Mouse (Mus musculus): ENCODE results near the gene Map3k4. TPM values are rescaled to one million over a fixed set of nuclear protein-coding genes. Genes with fewer than 3 reads are reported as not detected.
A peak's percentile ranks its signal among the peaks of the same experiment; 100 is the strongest.
"Not testable (repeated sequence)": the region's sequence is repeated elsewhere in the genome, so short reads cannot be mapped to it uniquely, and the experiment has no call there.

Map3k4 gene
- total and polyA plus RNA-seq, 2 experiments from 2014 or later, result 36.2 to 52.2 TPM

DNA sequence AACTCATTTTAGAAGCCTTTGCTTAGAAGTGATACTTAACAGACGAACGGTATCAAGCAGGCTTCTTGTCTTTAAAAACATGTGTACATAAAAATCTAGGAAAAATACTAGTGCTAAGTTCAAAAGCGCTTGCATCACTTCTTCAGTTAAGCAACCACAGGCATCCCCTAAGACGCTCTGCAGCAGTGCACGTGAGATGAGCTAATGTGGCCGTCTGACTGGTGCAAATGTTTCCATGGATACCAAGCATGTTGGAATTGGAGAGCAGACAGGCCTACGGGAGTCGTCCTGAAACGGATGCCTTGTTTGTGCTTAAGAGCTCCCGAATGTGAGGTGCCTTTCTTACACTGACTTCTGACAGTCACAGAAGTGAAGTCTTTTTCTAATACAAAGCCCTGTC lies 27.9 kb downstream of the Map3k4 start:
- no peak overlapping the region for H3K9ac ChIP-seq (replicated peaks; ENCODE audit: low read length)
- no peak for TF ChIP-seq CTCF (IDR thresholded peaks at IDR 0.05; ENCODE audit: low read depth)
- H3K27ac ChIP-seq, result peak overlapping the region; percentile 62; the same call in 1 of the 2 replicates
- no peaks in the 10 kb centered on the region for H3K27me3 ChIP-seq (ENCODE audit: insufficient read depth, low read length)
- H3K4me1 ChIP-seq (ENCODE audit: insufficient read depth, low read length), result peaks cover 17% of the 10 kb centered on the region
- no peaks in the 10 kb centered on the region for H3K36me3 ChIP-seq (ENCODE audit: insufficient read depth, low read length)
- no peaks in the 10 kb centered on the region for H3K9me3 ChIP-seq (ENCODE audit: low read length)
- H3K4me2 ChIP-seq (ENCODE audit: low read depth, low read length), result 0 out of 2 replicates have a peak overlapping the region, but pooled peaks have one; percentile 13
- DNase-seq (ENCODE audit: low spot score) (peak; percentile 90), ATAC-seq (peak; percentile 96)
- 20% methylated on average over 10 of the region's 10 CpGs for WGBS
- H3K4me3 ChIP-seq (ENCODE audit: low read length), result no peak overlapping the region

DNA sequence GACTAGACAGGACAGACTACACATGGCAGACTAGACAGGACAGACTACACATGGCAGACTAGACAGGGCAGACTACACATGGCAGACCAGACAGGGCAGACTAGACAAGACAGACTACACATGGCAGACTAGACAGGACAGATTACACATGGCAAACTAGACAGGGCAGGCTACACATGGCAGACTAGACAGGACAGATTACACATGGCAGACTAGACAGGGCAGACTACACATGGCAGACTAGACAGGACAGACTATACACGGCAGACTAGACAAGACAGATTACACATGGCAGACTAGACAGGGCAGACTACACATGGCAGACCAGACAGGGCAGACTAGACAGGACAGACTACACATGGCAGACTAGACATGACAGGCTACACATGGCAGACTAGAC lies 28.8 kb downstream of the Map3k4 start:
- not testable (repeated sequence) for H3K27ac ChIP-seq; H3K9ac ChIP-seq (replicated peaks; ENCODE audit: low read length); ATAC-seq; H3K27me3 ChIP-seq (ENCODE audit: insufficient read depth, low read length); H3K4me3 ChIP-seq (ENCODE audit: low read length); H3K4me2 ChIP-seq (ENCODE audit: low read depth, low read length); DNase-seq (ENCODE audit: low spot score); H3K36me3 ChIP-seq (ENCODE audit: insufficient read depth, low read length); H3K9me3 ChIP-seq (ENCODE audit: low read length)
- 65% methylated on average over 1 of the region's 1 CpGs for WGBS
- H3K4me1 ChIP-seq (ENCODE audit: insufficient read depth, low read length), result peaks cover 17% of the 10 kb centered on the region

DNA sequence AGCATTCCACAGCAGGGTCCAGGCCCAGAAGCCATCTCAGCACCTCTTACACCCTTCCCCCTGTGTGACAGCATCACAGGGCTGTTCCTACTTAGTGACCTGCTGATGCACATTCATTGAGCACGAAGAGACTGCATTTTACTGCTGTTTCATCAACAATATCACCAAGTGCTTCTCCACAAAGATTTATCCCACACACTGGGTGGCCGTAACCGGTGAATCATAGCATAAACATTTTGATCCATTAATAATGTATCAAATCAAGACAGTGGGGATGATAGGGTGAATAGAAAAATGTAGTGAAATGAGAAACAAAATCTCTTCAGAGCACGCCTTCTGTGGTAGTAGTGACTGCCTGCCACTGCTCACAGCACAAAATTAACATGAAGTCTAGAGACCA lies 29.7 kb downstream of the Map3k4 start:
- Histone ChIP-seq H3K9me3 (ENCODE audit: low read length) (no peaks in the 10 kb centered on the region), H3K4me3 (ENCODE audit: low read length) (no peak overlapping the region), H3K4me2 (ENCODE audit: low read depth, low read length) (no peak overlapping the region), H3K4me1 (ENCODE audit: insufficient read depth, low read length) (peaks cover 17% of the 10 kb centered on the region), H3K36me3 (ENCODE audit: insufficient read depth, low read length) (no peaks in the 10 kb centered on the region), H3K27me3 (ENCODE audit: insufficient read depth, low read length) (no peaks in the 10 kb centered on the region), H3K9ac (replicated peaks; ENCODE audit: low read length) (no peak overlapping the region), H3K27ac (no peak overlapping the region)
- DNase-seq (ENCODE audit: low spot score), result no peak
- TF ChIP-seq CTCF (IDR thresholded peaks at IDR 0.05; ENCODE audit: low read depth), result no peak
- no peak for ATAC-seq
- 79% methylated on average over 4 of the region's 4 CpGs for WGBS

DNA sequence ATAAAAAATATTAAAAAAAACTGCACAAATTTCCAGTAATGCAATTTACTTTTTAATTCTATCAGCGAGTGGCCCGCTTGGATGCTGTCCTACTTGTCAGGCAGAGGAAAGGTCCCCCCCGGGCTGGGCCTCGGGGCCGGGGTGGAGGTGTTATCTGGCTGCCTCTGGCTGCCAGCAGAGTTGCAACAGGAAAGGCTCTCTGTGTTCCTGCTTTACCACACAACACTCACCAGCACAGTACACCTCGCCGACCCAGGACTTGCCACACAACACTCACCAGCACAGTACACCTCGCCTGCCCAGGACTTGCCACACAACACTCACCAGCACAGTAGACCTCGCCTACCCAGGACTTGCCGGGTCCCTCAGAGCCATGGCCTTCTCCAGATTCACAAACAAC lies 38.8 kb downstream of the Map3k4 start:
- Histone ChIP-seq H3K4me3 (ENCODE audit: low read length) (no peak overlapping the region), H3K4me2 (ENCODE audit: low read depth, low read length) (no peak overlapping the region), H3K4me1 (ENCODE audit: insufficient read depth, low read length) (no peaks in the 10 kb centered on the region), H3K27me3 (ENCODE audit: insufficient read depth, low read length) (no peaks in the 10 kb centered on the region), H3K36me3 (ENCODE audit: insufficient read depth, low read length) (peaks cover 4% of the 10 kb centered on the region; the same call in 1 of the 2 replicates), H3K9me3 (ENCODE audit: low read length) (no peaks in the 10 kb centered on the region; the same call in 1 of the 2 replicates), H3K9ac (replicated peaks; ENCODE audit: low read length) (no peak overlapping the region), H3K27ac (no peak overlapping the region)
- ATAC-seq (no peak), DNase-seq (ENCODE audit: low spot score) (no peak)
- WGBS, result 91% methylated on average over 10 of the region's 10 CpGs
- no peak for TF ChIP-seq CTCF (IDR thresholded peaks at IDR 0.05; ENCODE audit: low read depth)

DNA sequence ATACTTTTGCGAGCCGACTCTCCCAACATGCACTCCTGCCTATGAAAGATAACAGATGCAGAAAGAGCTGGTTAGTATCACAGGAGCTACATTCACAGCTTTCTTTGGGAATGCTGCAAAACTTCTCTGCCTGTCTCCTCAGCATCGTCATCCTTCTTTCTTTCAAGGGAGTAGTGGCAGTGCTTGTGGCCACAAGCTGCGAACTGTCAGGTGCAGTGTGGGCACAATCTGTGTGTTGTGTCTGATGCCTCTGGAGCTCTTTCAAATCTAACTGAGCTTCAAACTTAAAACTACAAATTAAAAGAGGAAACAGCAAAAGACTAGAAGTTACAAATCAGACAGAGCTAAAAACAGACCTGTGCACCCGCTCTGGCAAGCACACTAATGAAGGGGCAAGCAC lies 40.5 kb downstream of the Map3k4 start:
- no peak overlapping the region for H3K27ac ChIP-seq
- no peaks in the 10 kb centered on the region for H3K27me3 ChIP-seq (ENCODE audit: insufficient read depth, low read length)
- H3K9ac ChIP-seq (replicated peaks; ENCODE audit: low read length), result no peak overlapping the region
- H3K4me3 ChIP-seq (ENCODE audit: low read length), result no peak overlapping the region
- TF ChIP-seq CTCF (IDR thresholded peaks at IDR 0.05; ENCODE audit: low read depth), result no peak
- WGBS, result 79% methylated on average over 5 of the region's 5 CpGs
- DNase-seq (ENCODE audit: low spot score) (no peak), ATAC-seq (no peak)
- peaks cover 4% of the 10 kb centered on the region; the same call in 1 of the 2 replicates for H3K36me3 ChIP-seq (ENCODE audit: insufficient read depth, low read length)
- no peaks in the 10 kb centered on the region; the same call in 1 of the 2 replicates for H3K9me3 ChIP-seq (ENCODE audit: low read length)
- no peaks in the 10 kb centered on the region for H3K4me1 ChIP-seq (ENCODE audit: insufficient read depth, low read length)
- H3K4me2 ChIP-seq (ENCODE audit: low read depth, low read length), result no peak overlapping the region

DNA sequence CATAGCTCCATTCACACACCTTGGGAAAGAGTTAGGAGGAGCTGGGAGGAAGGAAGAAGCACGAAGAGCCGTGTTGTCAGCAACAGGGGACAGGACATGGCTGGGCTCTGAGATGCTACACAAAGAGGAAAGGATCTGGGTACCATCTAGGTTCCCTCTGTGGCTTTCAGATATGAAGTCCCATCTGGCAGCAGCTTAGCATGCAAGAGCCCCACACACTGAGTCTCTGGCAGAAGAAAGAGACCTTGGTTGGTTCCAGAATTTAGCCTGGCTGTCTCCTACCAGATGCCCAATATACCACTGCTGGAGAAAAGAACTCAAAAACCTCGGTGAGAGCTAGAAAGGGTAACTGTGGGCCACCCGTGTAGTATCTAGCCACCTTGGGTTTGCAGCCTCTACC lies 41.3 kb downstream of the Map3k4 start:
- Histone ChIP-seq H3K36me3 (ENCODE audit: insufficient read depth, low read length) (peaks cover 4% of the 10 kb centered on the region; the same call in 1 of the 2 replicates), H3K4me2 (ENCODE audit: low read depth, low read length) (no peak overlapping the region), H3K9me3 (ENCODE audit: low read length) (no peaks in the 10 kb centered on the region), H3K4me3 (ENCODE audit: low read length) (no peak overlapping the region), H3K4me1 (ENCODE audit: insufficient read depth, low read length) (no peaks in the 10 kb centered on the region), H3K27me3 (ENCODE audit: insufficient read depth, low read length) (no peaks in the 10 kb centered on the region), H3K9ac (replicated peaks; ENCODE audit: low read length) (no peak overlapping the region), H3K27ac (no peak overlapping the region)
- ATAC-seq (no peak), DNase-seq (ENCODE audit: low spot score) (no peak)
- no peak for TF ChIP-seq CTCF (IDR thresholded peaks at IDR 0.05; ENCODE audit: low read depth)
- 77% methylated on average over 4 of the region's 4 CpGs for WGBS

DNA sequence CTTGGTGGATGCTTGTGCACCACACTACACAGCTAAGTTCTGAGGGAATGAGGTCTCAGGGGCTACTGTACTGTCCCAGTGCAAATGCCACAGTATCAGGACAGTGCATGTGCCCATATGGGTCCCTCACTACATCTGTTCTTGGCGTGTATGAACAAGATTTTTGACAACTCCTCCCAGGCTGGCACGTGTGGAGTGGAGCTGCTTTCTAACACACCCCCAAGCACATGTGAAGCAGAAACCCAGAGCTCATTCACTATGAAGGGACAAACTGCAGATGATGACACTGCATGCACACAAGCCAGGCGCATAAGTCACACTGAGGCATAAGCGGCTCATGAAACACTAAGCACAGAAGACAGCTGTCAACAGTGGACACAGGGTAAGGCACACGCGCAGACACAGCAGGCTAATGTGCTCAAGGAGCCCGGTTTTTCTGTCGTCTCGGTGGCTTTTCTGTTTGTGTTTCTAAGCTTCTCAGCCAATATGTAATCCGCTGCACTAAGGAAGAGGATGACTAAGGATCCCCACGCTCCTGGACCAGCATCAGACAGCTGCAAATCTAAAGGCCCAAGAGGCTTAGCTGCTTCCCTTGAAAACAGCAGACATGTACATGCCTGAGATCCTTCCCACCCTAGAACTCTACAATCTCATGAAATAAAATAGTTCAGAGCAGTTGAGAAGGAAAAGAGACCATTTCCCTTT lies 41.9 kb downstream of the Map3k4 start:
- WGBS, result 72% methylated on average over 11 of the region's 11 CpGs
- Histone ChIP-seq H3K27me3 (ENCODE audit: insufficient read depth, low read length) (no peaks in the 10 kb centered on the region), H3K27ac (no peak overlapping the region), H3K4me3 (ENCODE audit: low read length) (no peak overlapping the region), H3K4me1 (ENCODE audit: insufficient read depth, low read length) (no peaks in the 10 kb centered on the region), H3K4me2 (ENCODE audit: low read depth, low read length) (no peak overlapping the region), H3K9ac (replicated peaks; ENCODE audit: low read length) (no peak overlapping the region), H3K36me3 (ENCODE audit: insufficient read depth, low read length) (peaks cover 7% of the 10 kb centered on the region; the same call in 1 of the 2 replicates), H3K9me3 (ENCODE audit: low read length) (no peaks in the 10 kb centered on the region)
- no peak for TF ChIP-seq CTCF (IDR thresholded peaks at IDR 0.05; ENCODE audit: low read depth)
- no peak for ATAC-seq
- DNase-seq (ENCODE audit: low spot score), result no peak
